Mouse (Mus musculus): ENCODE results near the gene Fads6. TPM values are rescaled to one million over a fixed set of nuclear protein-coding genes. Genes with fewer than 3 reads are reported as not detected.

Gene Fads6
- polyA plus RNA-seq, 1 experiment from 2014 or later: 1.2 TPM

GRCm38 (mm10) chr11:115334531-115334930 is 37.1 kb upstream of the Fads6 start, which contains the start of gene Otop3:
Gene Otop3, plus strand, starts transcription at chr11:115334731.
- Histone ChIP-seq H3K27ac (ENCODE audit: low read depth, low read length) (no peak within 1 kb of the TSS), H3K4me2 (no peak within 1 kb of the TSS), H3K4me3 (ENCODE audit: low read depth, low read length) (no peak within 1 kb of the TSS), H3K27me3 (ENCODE audit: control insufficient read depth, insufficient read depth, low read length) (peaks cover 91% of the 10 kb centered on the region), H3K4me1 (ENCODE audit: control insufficient read depth, insufficient read depth, low read length) (no peaks in the 10 kb centered on the region), H3K9me3 (replicated peaks; ENCODE audit: control insufficient read depth, low read length) (no peaks in the 10 kb centered on the region), H3K9ac (ENCODE audit: low read depth, low read length) (no peak within 1 kb of the TSS), H3K36me3 (ENCODE audit: control insufficient read depth, insufficient read depth, low read length) (no peaks in the 10 kb centered on the region)
- no peak for ATAC-seq (replicated peaks; ENCODE audit: insufficient number of reproducible peaks, low FRiP score, low TSS enrichment)
- 2% methylated on average over 29 of the region's 29 CpGs for WGBS (ENCODE audit: insufficient replicate concordance)

- H3K9ac ChIP-seq (ENCODE audit: low read depth, low read length): no peak overlapping the region
- H3K9me3 ChIP-seq (replicated peaks; ENCODE audit: control insufficient read depth, low read length): no peaks in the 10 kb centered on the region
- H3K4me2 ChIP-seq: no peak overlapping the region
- H3K36me3 ChIP-seq (ENCODE audit: control insufficient read depth, insufficient read depth, low read length): no peaks in the 10 kb centered on the region
- H3K27ac ChIP-seq (ENCODE audit: low read depth, low read length): no peak overlapping the region
- no peak for ATAC-seq (replicated peaks; ENCODE audit: insufficient number of reproducible peaks, low FRiP score, low TSS enrichment)
- no peaks in the 10 kb centered on the region for H3K4me1 ChIP-seq (ENCODE audit: control insufficient read depth, insufficient read depth, low read length)
- no peak overlapping the region for H3K4me3 ChIP-seq (ENCODE audit: low read depth, low read length)
- H3K27me3 ChIP-seq (ENCODE audit: control insufficient read depth, insufficient read depth, low read length): peaks cover 74% of the 10 kb centered on the region
- 68% methylated on average over 15 of the region's 15 CpGs for WGBS (ENCODE audit: insufficient replicate concordance)
Observed at GRCm38 (mm10) chr11:115329339-115329738, 31.9 kb upstream of the Fads6 start.

GRCm38 (mm10) chr11:115326730-115327129 is 29.3 kb upstream of the Fads6 start:
- Histone ChIP-seq H3K9ac (ENCODE audit: low read depth, low read length) (no peak overlapping the region), H3K27me3 (ENCODE audit: control insufficient read depth, insufficient read depth, low read length) (peaks cover 73% of the 10 kb centered on the region), H3K4me2 (no peak overlapping the region; the same call in 1 of the 2 replicates), H3K4me3 (ENCODE audit: low read depth, low read length) (no peak overlapping the region), H3K27ac (ENCODE audit: low read depth, low read length) (no peak overlapping the region), H3K36me3 (ENCODE audit: control insufficient read depth, insufficient read depth, low read length) (no peaks in the 10 kb centered on the region), H3K9me3 (replicated peaks; ENCODE audit: control insufficient read depth, low read length) (no peaks in the 10 kb centered on the region), H3K4me1 (ENCODE audit: control insufficient read depth, insufficient read depth, low read length) (peaks cover 4% of the 10 kb centered on the region; the same call in 1 of the 2 replicates)
- ATAC-seq (replicated peaks; ENCODE audit: insufficient number of reproducible peaks, low FRiP score, low TSS enrichment): no peak
- 68% methylated on average over 7 of the region's 7 CpGs for WGBS (ENCODE audit: insufficient replicate concordance)

GRCm38 (mm10) chr11:115323354-115323753 is 25.9 kb upstream of the Fads6 start:
- Histone ChIP-seq H3K27ac (ENCODE audit: low read depth, low read length) (no peak overlapping the region), H3K36me3 (ENCODE audit: control insufficient read depth, insufficient read depth, low read length) (no peaks in the 10 kb centered on the region), H3K4me1 (ENCODE audit: control insufficient read depth, insufficient read depth, low read length) (peaks cover 12% of the 10 kb centered on the region), H3K9me3 (replicated peaks; ENCODE audit: control insufficient read depth, low read length) (no peaks in the 10 kb centered on the region), H3K4me3 (ENCODE audit: low read depth, low read length) (no peak overlapping the region), H3K27me3 (ENCODE audit: control insufficient read depth, insufficient read depth, low read length) (peaks cover 80% of the 10 kb centered on the region), H3K9ac (ENCODE audit: low read depth, low read length) (no peak overlapping the region), H3K4me2 (no peak overlapping the region)
- 19% methylated on average over 32 of the region's 32 CpGs for WGBS (ENCODE audit: insufficient replicate concordance)
- ATAC-seq (replicated peaks; ENCODE audit: insufficient number of reproducible peaks, low FRiP score, low TSS enrichment): no peak

GRCm38 (mm10) chr11:115321906-115322693 is 24.6 kb upstream of the Fads6 start, which contains the start of gene Ush1g:
Gene Ush1g, minus strand, starts transcription at chr11:115322041.
- Histone ChIP-seq H3K36me3 (ENCODE audit: control insufficient read depth, insufficient read depth, low read length) (no peaks in the 10 kb centered on the region), H3K27ac (ENCODE audit: low read depth, low read length) (no peak within 1 kb of the TSS), H3K4me1 (ENCODE audit: control insufficient read depth, insufficient read depth, low read length) (peaks cover 12% of the 10 kb centered on the region), H3K4me2 (peak within 1 kb of the TSS; percentile 32), H3K27me3 (ENCODE audit: control insufficient read depth, insufficient read depth, low read length) (peaks cover 87% of the 10 kb centered on the region), H3K4me3 (ENCODE audit: low read depth, low read length) (peak within 1 kb of the TSS; percentile 13; the same call in 1 of the 2 replicates), H3K9me3 (replicated peaks; ENCODE audit: control insufficient read depth, low read length) (no peaks in the 10 kb centered on the region), H3K9ac (ENCODE audit: low read depth, low read length) (no peak within 1 kb of the TSS)
- 3% methylated on average over 35 of the region's 35 CpGs for WGBS (ENCODE audit: insufficient replicate concordance)
- no peak for ATAC-seq (replicated peaks; ENCODE audit: insufficient number of reproducible peaks, low FRiP score, low TSS enrichment)

GRCm38 (mm10) chr11:115319704-115320383 is 22.4 kb upstream of the Fads6 start:
- Histone ChIP-seq H3K4me3 (ENCODE audit: low read depth, low read length) (no peak overlapping the region), H3K9me3 (replicated peaks; ENCODE audit: control insufficient read depth, low read length) (no peaks in the 10 kb centered on the region), H3K9ac (ENCODE audit: low read depth, low read length) (no peak overlapping the region), H3K4me1 (ENCODE audit: control insufficient read depth, insufficient read depth, low read length) (peaks cover 12% of the 10 kb centered on the region), H3K27me3 (ENCODE audit: control insufficient read depth, insufficient read depth, low read length) (peaks cover 99% of the 10 kb centered on the region), H3K36me3 (ENCODE audit: control insufficient read depth, insufficient read depth, low read length) (no peaks in the 10 kb centered on the region), H3K27ac (ENCODE audit: low read depth, low read length) (no peak overlapping the region), H3K4me2 (no peak overlapping the region)
- ATAC-seq (replicated peaks; ENCODE audit: insufficient number of reproducible peaks, low FRiP score, low TSS enrichment): no peak
- 4% methylated on average over 18 of the region's 18 CpGs for WGBS (ENCODE audit: insufficient replicate concordance)

- H3K4me3 ChIP-seq (ENCODE audit: low read depth, low read length): peak overlapping the region; percentile 19
- H3K27me3 ChIP-seq (ENCODE audit: control insufficient read depth, insufficient read depth, low read length): peaks cover 94% of the 10 kb centered on the region
- no peaks in the 10 kb centered on the region for H3K9me3 ChIP-seq (replicated peaks; ENCODE audit: control insufficient read depth, low read length)
- 6% methylated on average over 63 of the region's 63 CpGs for WGBS (ENCODE audit: insufficient replicate concordance)
- H3K36me3 ChIP-seq (ENCODE audit: control insufficient read depth, insufficient read depth, low read length): no peaks in the 10 kb centered on the region
- peaks cover 12% of the 10 kb centered on the region for H3K4me1 ChIP-seq (ENCODE audit: control insufficient read depth, insufficient read depth, low read length)
- H3K4me2 ChIP-seq: peak overlapping the region; percentile 29
- H3K9ac ChIP-seq (ENCODE audit: low read depth, low read length): peak overlapping the region; percentile 28; the same call in 1 of the 2 replicates
- ATAC-seq (replicated peaks; ENCODE audit: insufficient number of reproducible peaks, low FRiP score, low TSS enrichment): no peak
- H3K27ac ChIP-seq (ENCODE audit: low read depth, low read length): no peak overlapping the region
Observed at GRCm38 (mm10) chr11:115318245-115319027, 21.0 kb upstream of the Fads6 start.

- ATAC-seq (replicated peaks; ENCODE audit: insufficient number of reproducible peaks, low FRiP score, low TSS enrichment): no peak
- peaks cover 90% of the 10 kb centered on the region for H3K27me3 ChIP-seq (ENCODE audit: control insufficient read depth, insufficient read depth, low read length)
- H3K9ac ChIP-seq (ENCODE audit: low read depth, low read length): no peak overlapping the region
- no peaks in the 10 kb centered on the region for H3K36me3 ChIP-seq (ENCODE audit: control insufficient read depth, insufficient read depth, low read length)
- 57% methylated on average over 7 of the region's 7 CpGs for WGBS (ENCODE audit: insufficient replicate concordance)
- no peak overlapping the region for H3K4me2 ChIP-seq
- H3K9me3 ChIP-seq (replicated peaks; ENCODE audit: control insufficient read depth, low read length): no peaks in the 10 kb centered on the region
- H3K4me3 ChIP-seq (ENCODE audit: low read depth, low read length): no peak overlapping the region
- H3K27ac ChIP-seq (ENCODE audit: low read depth, low read length): no peak overlapping the region
- H3K4me1 ChIP-seq (ENCODE audit: control insufficient read depth, insufficient read depth, low read length): peaks cover 12% of the 10 kb centered on the region
Observed at GRCm38 (mm10) chr11:115317204-115317603, 19.7 kb upstream of the Fads6 start.
